Mouse (Mus musculus) ES-E14 (cell line): ENCODE measurements at regions not wholly inside any gene's neighbourhood (a gene's known extent, or its start where the extent isn't known, plus 50 kb on each side); places are given as distances from the start of the nearest gene placed in this dataset.

ENCODE experiments used
- DNase-seq: peaks from one replicate; pipeline ENCODE4 v3.0.0-alpha.2; 2013; ENCODE audit warnings: low read depth, low spot score
- H3K27ac ChIP-seq: 2 replicates; pipeline ENCODE4 v1.5.1; 2012; ENCODE audit warnings: low read depth, mild to moderate bottlenecking, low read length, moderate library complexity, mixed read lengths; ENCODE audit not compliant: poor library complexity, insufficient read depth, severe bottlenecking
- H3K36me3 ChIP-seq: 2 replicates; pipeline ENCODE4 v1.6.1; 2012; ENCODE audit warnings: mild to moderate bottlenecking, low read length, moderate library complexity, mixed read lengths; ENCODE audit not compliant: control insufficient read depth, poor library complexity, insufficient read depth, severe bottlenecking
- H3K4me1 ChIP-seq, 2 experiments: fragments of 150-350 bp in 1 of 2; sonication (generic) in 1 of 2; 2 replicates each; pipeline ENCODE4 v1.6.1; 2012; ENCODE audit warnings: low read length in 2 of 2, mild to moderate bottlenecking in 1 of 2, mixed read lengths in 1 of 2; ENCODE audit not compliant: control insufficient read depth in 2 of 2, insufficient read depth in 2 of 2, poor library complexity in 1 of 2
- H3K4me3 ChIP-seq, 2 experiments: fragments of 150-350 bp in 1 of 2; sonication (generic) in 1 of 2; 2 replicates each; pipeline ENCODE4 v1.5.1; 2012; ENCODE audit warnings: low read length in 2 of 2, low read depth in 1 of 2, mild to moderate bottlenecking in 1 of 2, mixed read lengths in 1 of 2; ENCODE audit not compliant: insufficient read depth in 1 of 2, poor library complexity in 1 of 2, severe bottlenecking in 1 of 2
- H3K9ac ChIP-seq: 2 replicates; pipeline ENCODE4 v1.6.1; 2012; ENCODE audit warnings: low read depth, mild to moderate bottlenecking, low read length, mixed read lengths; ENCODE audit not compliant: poor library complexity, insufficient read depth, severe bottlenecking
- H3K9me3 ChIP-seq: fragments of 150-350 bp; sonication (generic); 2 replicates; pipeline ENCODE4 v1.6.1; 2012; ENCODE audit warnings: low read depth, mild to moderate bottlenecking, low read length; ENCODE audit not compliant: control insufficient read depth, insufficient read depth
- CHD2 ChIP-seq: IDR thresholded peaks from 2 replicates; pipeline ENCODE4 v1.6.1; 2014; ENCODE audit warnings: mild to moderate bottlenecking, low read depth, low read length, inconsistent platforms
- HCFC1 ChIP-seq: IDR thresholded peaks from 2 replicates; pipeline ENCODE4 v1.6.1; 2012; ENCODE audit warnings: low read length, inconsistent platforms, borderline replicate concordance; ENCODE audit not compliant: insufficient read depth
- MAFK ChIP-seq: IDR thresholded peaks from 2 replicates; pipeline ENCODE4 v1.6.1; 2014; ENCODE audit warnings: mild to moderate bottlenecking, low read depth, low read length, inconsistent platforms; ENCODE audit not compliant: insufficient read depth
- ZC3H11A ChIP-seq: IDR thresholded peaks from 2 replicates; pipeline ENCODE4 v1.6.1; 2012; ENCODE audit warnings: low read depth, mild to moderate bottlenecking, inconsistent platforms, low read length, borderline replicate concordance
- in situ Hi-C, 2 experiments: fragments of 600-800 bp; cut with MboI; formaldehyde crosslinking; loops; one replicate each; pipeline ENCODE4 v1.15.1; 2025; ENCODE audit warnings: low sequenced_read_pairs in 2 of 2, inconsistent platforms in 1 of 2; ENCODE audit not compliant: unreplicated experiment in 2 of 2

GRCm38 (mm10) chr4:17360796-17361195, 2244.5 kb upstream of the Gm12353 start:
- no peak for DNase-seq
- Histone ChIP-seq H3K27ac (no peak overlapping the region), H3K9ac (no peak overlapping the region), H3K4me1 (no peaks in the 10 kb centered on the region), H3K9me3 (no peaks in the 10 kb centered on the region), H3K4me3 (no peak overlapping the region), H3K36me3 (no peaks in the 10 kb centered on the region)
- in situ Hi-C loops, result no loop called here
- no peak for TF ChIP-seq HCFC1
- TF ChIP-seq CHD2, result no peak
- no peak for TF ChIP-seq MAFK
- TF ChIP-seq ZC3H11A, result no peak
